Mouse (Mus musculus) intestine, embryonic 15.5 days (tissue): ENCODE data around the gene Tspan2. TPM values are rescaled to one million over a fixed set of nuclear protein-coding genes. Genes with fewer than 3 reads are reported as not detected.

Experiments
- ATAC-seq: fragments of 200-750 bp; cut with Nextera tagmentation; 2 replicates; pipeline ENCODE4 v1.8.0; 2017; ENCODE audit warnings: moderate TSS enrichment, moderate library complexity
- H3K27ac ChIP-seq: fragments of 300-500 bp; sonication (generic); 2 replicates; pipeline ENCODE4 v1.5.1; 2015; ENCODE audit warnings: mild to moderate bottlenecking, inconsistent platforms
- H3K27me3 ChIP-seq: fragments of 300-500 bp; sonication (generic); replicated peaks from 2 replicates; pipeline ENCODE4 v1.6.1; 2015; ENCODE audit warnings: inconsistent platforms
- H3K36me3 ChIP-seq: fragments of 300-500 bp; sonication (generic); 2 replicates; pipeline ENCODE4 v1.6.1; 2015; ENCODE audit warnings: inconsistent platforms
- H3K4me1 ChIP-seq: fragments of 300-500 bp; sonication (generic); replicated peaks from 2 replicates; pipeline ENCODE4 v1.6.1; 2015; ENCODE audit warnings: inconsistent platforms
- H3K4me2 ChIP-seq: fragments of 300-500 bp; sonication (generic); replicated peaks from 2 replicates; pipeline ENCODE4 v1.6.1; 2015; ENCODE audit warnings: mild to moderate bottlenecking, inconsistent platforms
- H3K4me3 ChIP-seq: fragments of 300-500 bp; sonication (generic); replicated peaks from 2 replicates; pipeline ENCODE4 v1.5.1; 2015; ENCODE audit warnings: inconsistent platforms
- H3K9ac ChIP-seq: fragments of 300-500 bp; sonication (generic); 2 replicates; pipeline ENCODE4 v1.6.1; 2015; ENCODE audit warnings: inconsistent platforms
- H3K9me3 ChIP-seq: fragments of 300-500 bp; sonication (generic); 2 replicates; pipeline ENCODE4 v1.6.1; 2016; ENCODE audit warnings: inconsistent platforms
- WGBS: fragments of 180-500 bp; shearing (Covaris S2); methylation state at CpG from one replicate; pipeline ENCODE4 v1.1.7; 2015; 5-methylcytosine and 5-hydroxymethylcytosine counted together
- polyA plus RNA-seq: library from polyadenylated mRNA; unstranded; fragments of >200 nt; fragmentation: Nextera tagmentation; extraction: Ambion mirVana; gene quantifications from 2 replicates; pipeline ENCODE4 v1.2.1, GENCODE M21; 2015

Tspan2 gene
- polyA plus RNA-seq, 1 experiment from 2014 or later: 15.4 TPM

- Histone ChIP-seq H3K27ac (no peak overlapping the region), H3K27me3 (no peaks in the 10 kb centered on the region), H3K4me3 (no peak overlapping the region), H3K9ac (no peak overlapping the region), H3K9me3 (no peaks in the 10 kb centered on the region), H3K36me3 (no peaks in the 10 kb centered on the region), H3K4me1 (no peaks in the 10 kb centered on the region), H3K4me2 (no peak overlapping the region)
- ATAC-seq: no peak
- 81% methylated on average over 3 of the region's 3 CpGs for WGBS
Observed at GRCm38 (mm10) chr3:102717586-102718285, 16.6 kb upstream of the Tspan2 start.

- no peak for ATAC-seq
- 72% methylated on average over 4 of the region's 4 CpGs for WGBS
- no peak overlapping the region for H3K9ac ChIP-seq
- H3K36me3 ChIP-seq: no peaks in the 10 kb centered on the region
- H3K4me3 ChIP-seq: no peak overlapping the region
- no peak overlapping the region for H3K27ac ChIP-seq
- H3K4me1 ChIP-seq: peaks cover 8% of the 10 kb centered on the region; the same call in 1 of the 2 replicates
- H3K27me3 ChIP-seq: no peaks in the 10 kb centered on the region
- H3K4me2 ChIP-seq: no peak overlapping the region
- no peaks in the 10 kb centered on the region for H3K9me3 ChIP-seq
Observed at GRCm38 (mm10) chr3:102723154-102723553, 11.2 kb upstream of the Tspan2 start.

GRCm38 (mm10) chr3:102723841-102724570 is 10.3 kb upstream of the Tspan2 start:
- Histone ChIP-seq H3K27me3 (no peaks in the 10 kb centered on the region), H3K4me3 (no peak overlapping the region), H3K36me3 (no peaks in the 10 kb centered on the region), H3K9ac (no peak overlapping the region), H3K9me3 (no peaks in the 10 kb centered on the region), H3K4me1 (peaks cover 8% of the 10 kb centered on the region; the same call in 1 of the 2 replicates), H3K4me2 (peak overlapping the region; percentile 41), H3K27ac (no peak overlapping the region)
- WGBS: 40% methylated on average over 6 of the region's 6 CpGs
- ATAC-seq: no peak

GRCm38 (mm10) chr3:102724798-102725459 is 9.4 kb upstream of the Tspan2 start:
- H3K36me3 ChIP-seq: no peaks in the 10 kb centered on the region
- no peak overlapping the region for H3K4me3 ChIP-seq
- no peak overlapping the region for H3K27ac ChIP-seq
- ATAC-seq: no peak
- WGBS: 75% methylated on average over 7 of the region's 7 CpGs
- H3K9ac ChIP-seq: no peak overlapping the region
- no peaks in the 10 kb centered on the region for H3K9me3 ChIP-seq
- no peaks in the 10 kb centered on the region for H3K27me3 ChIP-seq
- H3K4me1 ChIP-seq: peaks cover 8% of the 10 kb centered on the region; the same call in 1 of the 2 replicates
- H3K4me2 ChIP-seq: no peak overlapping the region

- no peak overlapping the region for H3K4me3 ChIP-seq
- no peaks in the 10 kb centered on the region for H3K27me3 ChIP-seq
- 56% methylated on average over 5 of the region's 5 CpGs for WGBS
- no peak overlapping the region for H3K4me2 ChIP-seq
- no peaks in the 10 kb centered on the region for H3K9me3 ChIP-seq
- peaks cover 5% of the 10 kb centered on the region for H3K4me1 ChIP-seq
- H3K36me3 ChIP-seq: no peaks in the 10 kb centered on the region
- H3K27ac ChIP-seq: no peak overlapping the region
- ATAC-seq: no peak
- H3K9ac ChIP-seq: no peak overlapping the region
Observed at GRCm38 (mm10) chr3:102729416-102729815, 4.9 kb upstream of the Tspan2 start.

DNA sequence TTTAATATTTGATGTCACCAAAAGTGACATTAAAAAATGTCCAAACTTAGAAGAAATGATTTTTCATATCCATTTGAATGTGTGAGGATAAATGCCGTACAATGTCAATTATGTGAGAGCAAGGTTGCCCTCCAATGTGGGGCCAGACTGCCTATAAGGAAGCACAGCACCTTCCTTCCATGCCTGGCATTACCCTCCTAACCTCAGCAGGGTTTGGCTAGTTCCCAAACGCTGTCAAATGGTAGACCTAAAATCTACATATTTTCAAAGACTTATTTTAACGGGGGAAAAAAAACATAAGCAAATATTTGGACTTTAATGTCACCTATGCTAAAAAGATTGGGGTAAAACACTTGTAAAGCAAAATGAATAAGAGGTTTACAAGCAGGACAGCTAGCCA is 3.2 kb upstream of the Tspan2 start:
- WGBS: 69% methylated on average over 3 of the region's 3 CpGs
- no peak overlapping the region for H3K9ac ChIP-seq
- no peak for ATAC-seq

DNA sequence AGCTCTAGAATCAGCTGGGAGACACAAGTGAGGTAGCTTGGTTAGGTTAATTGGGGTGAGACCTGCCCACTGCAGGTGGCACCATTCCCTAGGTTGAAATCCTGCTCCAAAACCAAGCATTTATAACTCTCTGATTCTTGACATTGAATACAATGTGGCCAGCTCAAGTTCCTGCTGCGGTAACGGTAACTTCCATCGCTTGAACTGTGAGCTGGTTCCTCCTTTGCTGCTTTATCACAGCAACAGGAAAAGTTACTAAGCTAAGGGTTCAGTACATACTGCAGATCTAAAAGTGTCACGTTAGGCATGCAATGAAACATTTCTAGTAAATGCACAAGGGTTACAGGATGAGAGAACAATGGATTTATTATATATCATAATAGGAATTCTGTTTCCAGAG is 1.7 kb upstream of the Tspan2 start:
- H3K27ac ChIP-seq: no peak overlapping the region
- WGBS: 78% methylated on average over 4 of the region's 4 CpGs
- ATAC-seq: no peak
- no peak overlapping the region for H3K4me2 ChIP-seq
- H3K9ac ChIP-seq: no peak overlapping the region
- H3K27me3 ChIP-seq: no peaks in the 10 kb centered on the region
- H3K36me3 ChIP-seq: no peaks in the 10 kb centered on the region
- no peak overlapping the region for H3K4me3 ChIP-seq
- no peaks in the 10 kb centered on the region for H3K9me3 ChIP-seq
- H3K4me1 ChIP-seq: peaks cover 9% of the 10 kb centered on the region

More for the DNA sequence above, 3.2 kb upstream of the Tspan2 start:
- H3K9me3 ChIP-seq: no peaks in the 10 kb centered on the region
- no peaks in the 10 kb centered on the region for H3K27me3 ChIP-seq
- no peak overlapping the region for H3K4me2 ChIP-seq
- no peaks in the 10 kb centered on the region for H3K36me3 ChIP-seq
- peaks cover 5% of the 10 kb centered on the region for H3K4me1 ChIP-seq
- no peak overlapping the region for H3K27ac ChIP-seq
- H3K4me3 ChIP-seq: no peak overlapping the region

- no peaks in the 10 kb centered on the region for H3K36me3 ChIP-seq
- no peak overlapping the region for H3K4me3 ChIP-seq
- no peaks in the 10 kb centered on the region for H3K9me3 ChIP-seq
- H3K4me1 ChIP-seq: peaks cover 9% of the 10 kb centered on the region
- WGBS: 85% methylated on average over 3 of the region's 3 CpGs
- H3K27ac ChIP-seq: no peak overlapping the region
- H3K9ac ChIP-seq: no peak overlapping the region
- no peak for ATAC-seq
- H3K27me3 ChIP-seq: no peaks in the 10 kb centered on the region
- H3K4me2 ChIP-seq: no peak overlapping the region
Observed at GRCm38 (mm10) chr3:102733050-102733449, 1.3 kb upstream of the Tspan2 start.

DNA sequence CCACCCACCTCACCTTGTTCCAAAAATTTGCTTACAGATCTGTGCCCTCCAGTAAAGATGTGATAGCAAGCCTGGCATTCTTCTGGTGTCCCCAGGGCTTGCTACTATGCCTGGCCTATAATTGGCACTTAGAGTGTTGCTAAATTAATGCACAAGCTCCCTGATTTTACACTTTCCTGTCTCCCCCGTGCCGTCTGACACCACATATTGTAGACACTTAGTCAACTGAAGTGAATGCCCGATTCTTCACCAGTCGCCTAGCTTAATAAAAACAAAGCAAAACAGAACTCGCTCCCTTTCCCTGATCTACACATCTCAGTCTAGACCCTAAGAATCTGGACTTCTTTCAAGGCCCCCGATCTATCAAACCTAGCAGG is 405 bp upstream of the Tspan2 start:
- Histone ChIP-seq H3K4me2 (peak overlapping the region; percentile 90), H3K4me1 (peaks cover 9% of the 10 kb centered on the region), H3K27ac (peak overlapping the region; percentile 81), H3K27me3 (no peaks in the 10 kb centered on the region), H3K9me3 (no peaks in the 10 kb centered on the region), H3K36me3 (no peaks in the 10 kb centered on the region), H3K9ac (peak overlapping the region; percentile 64), H3K4me3 (peak overlapping the region; percentile 69)
- no peak for ATAC-seq
- WGBS: 32% methylated on average over 6 of the region's 6 CpGs

- Histone ChIP-seq H3K4me2 (peak overlapping the region; percentile 90), H3K4me1 (peaks cover 9% of the 10 kb centered on the region), H3K9ac (peak overlapping the region; percentile 64), H3K4me3 (peak overlapping the region; percentile 69), H3K36me3 (no peaks in the 10 kb centered on the region), H3K27ac (peak overlapping the region; percentile 81), H3K9me3 (no peaks in the 10 kb centered on the region), H3K27me3 (no peaks in the 10 kb centered on the region)
- under 1% methylated on average over 33 of the region's 33 CpGs for WGBS
- peak; percentile 75 for ATAC-seq
Observed at GRCm38 (mm10) chr3:102735031-102735558, 766 bp downstream of the Tspan2 start.

DNA sequence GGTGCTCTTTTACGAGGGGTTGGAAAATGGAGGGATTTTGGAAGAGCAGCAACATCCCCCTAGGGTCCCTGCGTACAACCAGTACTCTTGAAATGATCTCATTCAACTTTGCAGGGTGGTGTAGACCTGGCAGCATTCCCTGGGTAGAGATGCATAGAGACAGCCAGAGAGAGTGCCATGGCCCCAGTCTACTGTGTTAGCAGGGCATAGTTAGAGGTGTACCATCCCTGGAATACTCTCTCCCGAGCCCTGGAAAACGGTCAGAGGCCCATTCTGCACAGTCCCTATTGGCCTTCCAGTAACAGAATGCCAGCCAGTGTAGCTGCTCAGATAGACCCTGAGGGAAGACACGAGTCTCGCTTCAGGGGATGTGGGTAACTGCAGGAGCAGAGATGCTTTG is 1.3 kb downstream of the Tspan2 start:
- Histone ChIP-seq H3K27me3 (no peaks in the 10 kb centered on the region), H3K27ac (no peak overlapping the region), H3K36me3 (no peaks in the 10 kb centered on the region), H3K9ac (peak overlapping the region; percentile 64), H3K4me3 (peak overlapping the region; percentile 69), H3K4me2 (peak overlapping the region; percentile 90), H3K4me1 (peaks cover 9% of the 10 kb centered on the region), H3K9me3 (no peaks in the 10 kb centered on the region)
- WGBS: 57% methylated on average over 6 of the region's 6 CpGs
- no peak for ATAC-seq

DNA sequence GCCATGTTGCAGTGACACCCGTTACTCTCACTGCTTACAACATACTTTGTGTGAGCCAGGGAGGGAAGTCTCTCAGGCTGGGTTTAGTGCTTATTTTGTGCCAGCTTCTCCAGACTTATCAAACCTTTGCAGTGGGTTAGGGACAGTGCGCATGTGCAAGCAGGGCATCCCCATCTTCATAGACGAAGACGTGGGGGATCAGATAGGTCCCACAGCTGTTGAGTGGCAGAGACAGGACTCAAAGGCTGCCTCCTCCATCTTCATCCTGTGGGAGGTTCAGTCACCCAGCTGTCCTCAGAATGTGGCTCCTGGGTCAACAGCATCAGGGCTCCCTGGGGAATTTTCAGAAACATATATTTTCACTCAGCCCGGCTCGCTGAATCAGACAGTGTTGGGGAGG is 2.1 kb downstream of the Tspan2 start:
- H3K27ac ChIP-seq: no peak overlapping the region
- no peak overlapping the region for H3K9ac ChIP-seq
- H3K4me1 ChIP-seq: peaks cover 9% of the 10 kb centered on the region
- 79% methylated on average over 6 of the region's 6 CpGs for WGBS
- 0 out of 2 replicates have a peak overlapping the region, but pooled peaks have one; percentile 1 for H3K4me2 ChIP-seq
- H3K9me3 ChIP-seq: no peaks in the 10 kb centered on the region
- no peak for ATAC-seq
- H3K36me3 ChIP-seq: no peaks in the 10 kb centered on the region
- H3K4me3 ChIP-seq: no peak overlapping the region
- no peaks in the 10 kb centered on the region for H3K27me3 ChIP-seq
